Mouse (Mus musculus) liver, postnatal 0 days (tissue): Measurements from ENCODE around the gene Maff.
A peak's percentile ranks its signal among the peaks of the same experiment; 100 is the strongest.

Source experiments
- CTCF ChIP-seq: sonication (generic); IDR thresholded peaks from 2 replicates; pipeline ENCODE4 v1.5.1; 2016; ENCODE audit warnings: antibody characterized with exemption, low read depth
- EP300 ChIP-seq: IDR thresholded peaks from 2 replicates; pipeline ENCODE4 v1.6.1; 2016; ENCODE audit warnings: antibody characterized with exemption, low read depth, mild to moderate bottlenecking

- peak; percentile 41 for TF ChIP-seq CTCF
- TF ChIP-seq EP300 = no peak
Measured at GRCm38 (mm10) chr15:79347845-79348506, 1.6 kb downstream of the Maff start.
